Mouse (Mus musculus) lung, postnatal 0 days (tissue): ENCODE data around the gene Mef2d. TPM values are rescaled to one million over a fixed set of nuclear protein-coding genes. Genes with fewer than 3 reads are reported as not detected.

Experiments used
- ATAC-seq: fragments of 200-750 bp; cut with Nextera tagmentation; 2 replicates; pipeline ENCODE4 v1.8.0; 2017; ENCODE audit warnings: moderate library complexity
- DNase-seq: peaks from one replicate; pipeline ENCODE4 v3.0.0-alpha.2; 2016; ENCODE audit warnings: low spot score
- H3K27ac ChIP-seq: fragments of 300-500 bp; sonication (generic); 2 replicates; pipeline ENCODE4 v1.5.1; 2014; ENCODE audit warnings: antibody characterized with exemption, mild to moderate bottlenecking, low read length, mixed read lengths
- H3K27me3 ChIP-seq: fragments of 300-500 bp; sonication (generic); replicated peaks from 2 replicates; pipeline ENCODE4 v1.6.1; 2014; ENCODE audit warnings: low read length, mixed read lengths; ENCODE audit not compliant: insufficient read depth
- H3K36me3 ChIP-seq: fragments of 300-500 bp; sonication (generic); 2 replicates; pipeline ENCODE4 v1.6.1; 2014; ENCODE audit warnings: low read length, mixed read lengths; ENCODE audit not compliant: insufficient read depth
- H3K4me1 ChIP-seq: fragments of 300-500 bp; sonication (generic); 2 replicates; pipeline ENCODE4 v1.6.1; 2014; ENCODE audit warnings: antibody characterized with exemption, low read depth, low read length, mixed read lengths; ENCODE audit not compliant: insufficient read depth
- H3K4me2 ChIP-seq: fragments of 300-500 bp; sonication (generic); replicated peaks from 2 replicates; pipeline ENCODE4 v1.6.1; 2014; ENCODE audit warnings: low read depth, mild to moderate bottlenecking, low read length, moderate library complexity, mixed read lengths
- H3K4me3 ChIP-seq: fragments of 300-500 bp; sonication (generic); 2 replicates; pipeline ENCODE4 v1.5.1; 2014; ENCODE audit warnings: low read depth, low read length
- H3K9ac ChIP-seq: fragments of 300-500 bp; sonication (generic); replicated peaks from 2 replicates; pipeline ENCODE4 v1.6.1; 2014; ENCODE audit warnings: low read depth, mild to moderate bottlenecking
- H3K9me3 ChIP-seq: fragments of 300-500 bp; sonication (generic); 2 replicates; pipeline ENCODE4 v1.6.1; 2016; ENCODE audit warnings: low read length, mixed read lengths
- CTCF ChIP-seq: IDR thresholded peaks from 2 replicates; pipeline ENCODE4 v1.5.1; 2016; ENCODE audit warnings: antibody characterized with exemption, mild to moderate bottlenecking
- EP300 ChIP-seq: IDR thresholded peaks from 2 replicates; pipeline ENCODE4 v1.6.1; 2016; ENCODE audit warnings: antibody characterized with exemption, mild to moderate bottlenecking, control low read depth
- WGBS: fragments of 180-500 bp; shearing (Covaris S2); extraction: QIAGEN DNeasy Blood & Tissue Kit; methylation state at CpG from one replicate; pipeline ENCODE4 v1.1.7; 2014; 5-methylcytosine and 5-hydroxymethylcytosine counted together
- polyA plus RNA-seq: library from polyadenylated mRNA; unstranded; fragments of >200 nt; fragmentation: Nextera tagmentation; extraction: Ambion mirVana; gene quantifications from 2 replicates; pipeline ENCODE4 v1.2.1, GENCODE M21; 2015

Gene Mef2d
- polyA plus RNA-seq, 1 experiment from 2014 or later: 15.4 TPM

DNA sequence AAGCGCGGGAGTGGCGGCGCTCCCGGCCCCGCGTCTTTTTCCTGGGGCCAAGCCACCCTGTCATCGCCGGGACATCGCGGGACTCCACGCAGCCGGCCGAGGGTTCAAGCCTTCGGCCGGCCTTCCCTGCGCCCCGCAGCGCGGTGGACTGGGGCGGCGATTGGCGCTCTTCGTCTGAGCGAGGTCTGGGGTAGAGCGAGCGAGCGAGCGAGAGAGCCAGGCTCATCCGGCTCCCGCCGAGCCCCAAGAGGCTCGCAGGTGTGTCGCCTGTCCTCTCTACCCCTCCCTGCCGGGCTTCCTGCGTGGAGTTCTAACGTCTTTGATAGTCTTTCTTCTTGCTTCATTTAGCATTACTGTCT lies 58.8 kb downstream of the Mef2d start:
- ATAC-seq: no peak
- H3K27me3 ChIP-seq: peaks cover 87% of the 10 kb centered on the region

DNA sequence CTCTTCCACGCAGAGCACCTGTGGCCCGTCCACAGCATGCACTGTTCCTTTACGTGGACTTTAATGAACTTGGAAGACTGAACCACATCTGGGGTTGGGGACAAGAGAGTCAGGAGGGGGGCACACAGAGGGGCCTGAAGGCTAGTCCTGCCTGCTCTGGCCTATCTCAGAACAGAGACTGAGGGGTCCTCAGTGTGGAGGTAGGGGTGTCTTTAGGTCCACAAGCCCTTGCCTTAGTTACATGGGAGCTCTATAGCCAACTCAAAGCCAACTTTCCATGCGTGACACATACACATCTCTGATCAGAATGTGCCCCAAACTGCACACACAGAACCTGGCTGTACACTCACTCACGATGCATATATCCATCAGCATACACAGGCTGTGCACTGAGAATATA lies 59.5 kb downstream of the Mef2d start:
- H3K27ac ChIP-seq: no peak overlapping the region
- DNase-seq (no peak), ATAC-seq (no peak)
- H3K9me3 ChIP-seq: no peaks in the 10 kb centered on the region
- no peak for TF ChIP-seq EP300
- TF ChIP-seq CTCF: no peak
- H3K9ac ChIP-seq: no peak overlapping the region
- no peaks in the 10 kb centered on the region for H3K36me3 ChIP-seq
- peaks cover 91% of the 10 kb centered on the region for H3K27me3 ChIP-seq
- no peak overlapping the region for H3K4me2 ChIP-seq
- H3K4me3 ChIP-seq: no peak overlapping the region
- 18% methylated on average over 5 of the region's 5 CpGs for WGBS
- 0 out of 2 replicates have a peak, but pooled peaks cover 3% of the 10 kb centered on the region for H3K4me1 ChIP-seq

More for the DNA sequence above, 58.8 kb downstream of the Mef2d start:
- under 1% methylated on average over 29 of the region's 37 CpGs for WGBS
- TF ChIP-seq CTCF (no peak), EP300 (no peak)
- Histone ChIP-seq H3K4me1 (0 out of 2 replicates have a peak, but pooled peaks cover 3% of the 10 kb centered on the region), H3K9ac (no peak overlapping the region), H3K4me2 (peak overlapping the region; percentile 47), H3K27ac (no peak overlapping the region), H3K36me3 (no peaks in the 10 kb centered on the region), H3K4me3 (peak overlapping the region; percentile 21), H3K9me3 (no peaks in the 10 kb centered on the region)
- DNase-seq: no peak

DNA sequence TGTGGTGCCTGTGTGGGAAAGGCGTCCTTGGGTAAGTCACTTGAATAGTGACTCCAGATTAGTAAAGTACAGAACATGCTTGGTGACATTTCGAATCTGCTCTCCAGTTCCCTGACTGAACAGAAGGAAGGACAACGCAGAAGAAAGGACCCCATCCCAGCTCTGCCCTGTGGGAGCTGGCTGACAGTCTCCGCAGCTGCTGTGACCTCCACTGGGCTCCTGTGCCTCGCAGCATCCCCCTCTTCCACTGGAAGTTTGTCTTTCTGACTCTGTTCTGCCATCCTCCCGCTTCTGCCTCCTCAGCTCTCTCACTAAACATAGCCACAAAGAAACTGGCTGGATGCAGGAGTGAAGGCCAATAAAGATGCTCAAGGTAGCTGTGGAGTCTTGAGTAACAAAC lies 60.8 kb downstream of the Mef2d start:
- Histone ChIP-seq H3K9ac (no peak overlapping the region), H3K36me3 (no peaks in the 10 kb centered on the region), H3K27ac (no peak overlapping the region), H3K4me1 (0 out of 2 replicates have a peak, but pooled peaks cover 3% of the 10 kb centered on the region), H3K9me3 (no peaks in the 10 kb centered on the region), H3K27me3 (peaks cover 89% of the 10 kb centered on the region), H3K4me3 (no peak overlapping the region), H3K4me2 (no peak overlapping the region)
- TF ChIP-seq EP300: no peak
- no peak for ATAC-seq
- no peak for DNase-seq
- WGBS: 6% methylated on average over 6 of the region's 6 CpGs

DNA sequence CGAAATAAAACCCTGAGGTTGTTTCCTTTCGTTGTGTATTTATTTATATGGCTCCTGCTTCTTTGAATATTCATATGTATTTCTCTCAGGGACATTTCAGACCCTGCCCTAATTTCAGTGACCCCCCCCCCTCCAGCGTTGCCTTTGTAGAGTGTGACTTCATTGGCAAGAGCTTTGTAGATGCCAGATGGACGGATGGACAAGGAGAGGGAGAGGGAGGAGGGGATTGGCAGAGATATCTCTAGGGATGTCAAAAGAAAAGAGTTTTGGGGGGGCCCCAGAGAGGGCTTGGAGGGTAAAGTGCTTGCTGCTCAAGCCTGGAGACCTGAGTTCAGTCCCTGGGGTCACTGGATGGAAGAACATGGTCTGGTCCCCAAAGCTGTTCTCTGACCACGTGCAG lies 61.3 kb downstream of the Mef2d start:
- DNase-seq (no peak), ATAC-seq (no peak)
- peaks cover 90% of the 10 kb centered on the region for H3K27me3 ChIP-seq

DNA sequence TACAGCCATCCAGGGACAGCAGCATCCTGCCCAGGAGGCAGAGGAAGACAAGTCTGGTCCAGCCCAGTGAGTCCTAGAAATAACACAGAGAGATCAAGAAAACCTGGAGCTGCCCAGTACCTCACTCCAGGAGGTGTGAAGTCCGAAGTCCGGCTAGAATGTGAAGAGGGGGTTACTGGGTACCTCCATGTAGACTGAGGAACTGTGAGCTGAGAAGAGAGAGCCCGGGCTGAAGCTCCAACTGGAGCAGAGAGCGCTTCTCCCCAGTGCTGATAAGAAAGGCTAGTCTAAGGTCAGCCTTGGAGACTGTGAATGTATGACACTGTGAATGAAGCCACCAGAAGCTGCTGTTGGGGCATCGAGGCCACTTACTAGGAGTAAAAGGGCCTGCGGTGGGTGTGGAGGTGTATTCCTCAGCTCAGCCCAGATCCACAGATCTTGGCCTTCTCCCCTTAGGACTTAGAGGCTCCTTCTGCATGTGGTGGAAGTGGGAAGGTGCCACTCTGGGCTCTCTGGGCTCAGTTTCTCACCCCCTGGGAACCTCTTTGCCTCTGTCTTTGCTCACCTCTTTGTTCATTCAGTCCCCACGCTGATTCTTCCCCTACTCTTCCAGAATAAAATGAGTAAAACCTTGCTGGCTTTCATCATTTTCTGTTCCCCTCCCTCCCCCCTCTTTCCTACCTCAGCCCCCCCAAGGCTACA lies 62.0 kb downstream of the Mef2d start:
- Histone ChIP-seq H3K4me3 (no peak overlapping the region), H3K27ac (no peak overlapping the region), H3K9ac (no peak overlapping the region), H3K4me1 (0 out of 2 replicates have a peak, but pooled peaks cover 3% of the 10 kb centered on the region), H3K36me3 (no peaks in the 10 kb centered on the region), H3K27me3 (peaks cover 90% of the 10 kb centered on the region), H3K9me3 (no peaks in the 10 kb centered on the region), H3K4me2 (no peak overlapping the region)
- no peak for TF ChIP-seq EP300
- TF ChIP-seq CTCF: no peak
- no peak for ATAC-seq
- no peak for DNase-seq
- WGBS: 5% methylated on average over 7 of the region's 7 CpGs

More for the DNA sequence above, 61.3 kb downstream of the Mef2d start:
- Histone ChIP-seq H3K4me2 (no peak overlapping the region), H3K9me3 (no peaks in the 10 kb centered on the region), H3K4me3 (no peak overlapping the region), H3K4me1 (0 out of 2 replicates have a peak, but pooled peaks cover 3% of the 10 kb centered on the region), H3K36me3 (no peaks in the 10 kb centered on the region), H3K27ac (no peak overlapping the region), H3K9ac (no peak overlapping the region)
- WGBS: 12% methylated on average over 5 of the region's 5 CpGs
- TF ChIP-seq CTCF (no peak), EP300 (no peak)

DNA sequence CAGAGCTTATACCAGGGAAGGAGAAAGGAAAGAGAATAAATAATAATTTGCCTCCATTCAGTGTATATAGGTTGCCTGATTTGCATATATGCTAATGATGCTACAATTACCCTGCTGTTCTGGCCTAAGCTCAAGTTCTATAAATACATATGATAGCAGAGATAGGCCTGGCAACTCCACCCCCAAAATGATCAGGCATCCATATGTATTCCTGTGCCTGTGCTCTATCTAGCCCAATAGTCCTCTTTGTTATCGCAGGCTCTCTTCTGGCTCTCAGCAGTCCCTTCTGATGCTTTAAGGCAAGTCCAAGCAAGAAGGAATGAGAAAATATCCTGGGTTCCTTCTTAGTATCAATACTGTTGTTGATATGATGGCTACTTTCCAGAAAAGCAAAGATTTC lies 62.6 kb downstream of the Mef2d start:
- ATAC-seq: no peak
- no peak overlapping the region for H3K27ac ChIP-seq
- H3K27me3 ChIP-seq: peaks cover 90% of the 10 kb centered on the region
- H3K4me2 ChIP-seq: no peak overlapping the region
- WGBS: 44% methylated on average over 1 of the region's 1 CpGs
- no peaks in the 10 kb centered on the region for H3K36me3 ChIP-seq
- no peak overlapping the region for H3K4me3 ChIP-seq
- no peak for DNase-seq
- H3K9me3 ChIP-seq: no peaks in the 10 kb centered on the region
- H3K4me1 ChIP-seq: 0 out of 2 replicates have a peak, but pooled peaks cover 3% of the 10 kb centered on the region
- no peak for TF ChIP-seq EP300
- no peak for TF ChIP-seq CTCF
- H3K9ac ChIP-seq: no peak overlapping the region
